Mouse (Mus musculus) thymus, adult 2 months (tissue): ENCODE results near the gene Apol11a.
"Not testable (repeated sequence)": the region's sequence is repeated elsewhere in the genome, so short reads cannot be mapped to it uniquely, and the experiment has no call there.

Experiments used
- CTCF ChIP-seq: fragments of 200-500 bp; IDR thresholded peaks from 2 replicates; pipeline ENCODE4 v1.5.1; 2012; ENCODE audit warnings: mild to moderate bottlenecking, control low read depth, low read length, moderate library complexity, borderline replicate concordance; ENCODE audit not compliant: control insufficient read depth, poor library complexity, insufficient read depth; ENCODE audit errors: extremely low read depth
- POLR2A ChIP-seq: fragments of 200-500 bp; IDR thresholded peaks from 2 replicates; pipeline ENCODE4 v1.6.1; 2012; ENCODE audit warnings: mild to moderate bottlenecking, low read length, control low read depth, moderate library complexity; ENCODE audit not compliant: control insufficient read depth, poor library complexity, insufficient read depth; ENCODE audit errors: extremely low read depth

- TF ChIP-seq CTCF: peak; percentile 35; the same call in 1 of the 2 replicates
- not testable (repeated sequence) for TF ChIP-seq POLR2A
Measured at GRCm38 (mm10) chr15:77523186-77523843, 15.2 kb downstream of the Apol11a start.
